Mouse (Mus musculus) kidney, postnatal 0 days (tissue): ENCODE results near the gene Pofut1. TPM values are rescaled to one million over a fixed set of nuclear protein-coding genes. Genes with fewer than 3 reads are reported as not detected.

ENCODE experiments used
- ATAC-seq: fragments of 200-750 bp; cut with Nextera tagmentation; replicated peaks from 2 replicates; pipeline ENCODE4 v1.8.0; 2017; ENCODE audit warnings: low read depth, moderate number of reproducible peaks, moderate TSS enrichment, moderate library complexity; ENCODE audit not compliant: low FRiP score
- DNase-seq: peaks from one replicate; pipeline ENCODE4 v3.0.0-alpha.2; 2016; ENCODE audit warnings: low spot score
- H3K27ac ChIP-seq: fragments of 300-500 bp; sonication (generic); 2 replicates; pipeline ENCODE4 v1.5.1; 2014; ENCODE audit warnings: mild to moderate bottlenecking
- H3K27me3 ChIP-seq: fragments of 300-500 bp; sonication (generic); 2 replicates; pipeline ENCODE4 v1.6.1; 2014; ENCODE audit warnings: low read length, mixed read lengths; ENCODE audit not compliant: insufficient read depth
- H3K36me3 ChIP-seq: fragments of 300-500 bp; sonication (generic); 2 replicates; pipeline ENCODE4 v1.6.1; 2014; ENCODE audit warnings: low read length, mixed read lengths; ENCODE audit not compliant: insufficient read depth
- H3K4me1 ChIP-seq: fragments of 300-500 bp; sonication (generic); replicated peaks from 2 replicates; pipeline ENCODE4 v1.6.1; 2014; ENCODE audit warnings: antibody characterized with exemption, low read length, mixed read lengths; ENCODE audit not compliant: insufficient read depth
- H3K4me2 ChIP-seq: fragments of 300-500 bp; sonication (generic); 2 replicates; pipeline ENCODE4 v1.6.1; 2014; ENCODE audit warnings: mild to moderate bottlenecking, low read length, moderate library complexity, mixed read lengths
- H3K4me3 ChIP-seq: fragments of 300-500 bp; sonication (generic); replicated peaks from 2 replicates; pipeline ENCODE4 v1.5.1; 2014; ENCODE audit warnings: low read depth, low read length
- H3K9ac ChIP-seq: fragments of 300-500 bp; sonication (generic); 2 replicates; pipeline ENCODE4 v1.6.1; 2014; ENCODE audit warnings: low read depth, low read length
- H3K9me3 ChIP-seq: fragments of 300-500 bp; sonication (generic); replicated peaks from 2 replicates; pipeline ENCODE4 v1.6.1; 2016; ENCODE audit warnings: low read length, inconsistent platforms, mixed read lengths
- CTCF ChIP-seq: IDR thresholded peaks from 2 replicates; pipeline ENCODE4 v1.5.1; 2016; ENCODE audit warnings: antibody characterized with exemption, low read depth, mild to moderate bottlenecking, moderate library complexity
- WGBS: fragments of 180-500 bp; shearing (Covaris S2); extraction: QIAGEN DNeasy Blood & Tissue Kit; methylation state at CpG from one replicate; pipeline ENCODE4 v1.1.7; 2014; 5-methylcytosine and 5-hydroxymethylcytosine counted together
- polyA plus RNA-seq: library from polyadenylated mRNA; unstranded; fragments of >200 nt; fragmentation: Nextera tagmentation; extraction: Ambion mirVana; gene quantifications from 2 replicates; pipeline ENCODE4 v1.2.1, GENCODE M21; 2015

Pofut1 gene
- polyA plus RNA-seq, 1 experiment from 2014 or later: 3.6 TPM

GRCm38 (mm10) chr2:153319036-153319643, 77.8 kb downstream of the Pofut1 start:
- ATAC-seq: no peak
- Histone ChIP-seq H3K27me3 (no peaks in the 10 kb centered on the region), H3K9me3 (no peaks in the 10 kb centered on the region), H3K27ac (no peak overlapping the region), H3K9ac (no peak overlapping the region), H3K4me1 (no peaks in the 10 kb centered on the region), H3K4me2 (no peak overlapping the region), H3K4me3 (no peak overlapping the region), H3K36me3 (peaks cover 32% of the 10 kb centered on the region)
- no peak for TF ChIP-seq CTCF
- 71% methylated on average over 8 of the region's 8 CpGs for WGBS
- DNase-seq: no peak

Other genes starting within 250 kb of the Pofut1 start
- 103 and 109 TPM in 2 replicates for gene Pdrg1, start 226.1 kb upstream of the Pofut1 start, polyA plus RNA-seq
- gene Xkr7, start 209.7 kb upstream of the Pofut1 start, polyA plus RNA-seq: not detected in 2 replicates
- 3.4 TPM in 2 replicates for gene Ccm2l, start 175.6 kb upstream of the Pofut1 start, polyA plus RNA-seq
- gene Hck, start 133.1 kb upstream of the Pofut1 start, polyA plus RNA-seq: 3.6 and 4.3 TPM in 2 replicates
- gene Tm9sf4, start 80.2 kb upstream of the Pofut1 start, polyA plus RNA-seq: 68.1 and 74.5 TPM in 2 replicates
- 9.3 and 10.6 TPM in 2 replicates for gene Tspyl3, start 16.1 kb upstream of the Pofut1 start, polyA plus RNA-seq
- 7.8 and 8.2 TPM in 2 replicates for gene Plagl2, start 107 bp upstream of the Pofut1 start, polyA plus RNA-seq
- gene Kif3b, start 49.9 kb downstream of the Pofut1 start, polyA plus RNA-seq: 6.0 and 6.7 TPM in 2 replicates
- 12.3 and 14.1 TPM in 2 replicates for gene Asxl1, start 104.3 kb downstream of the Pofut1 start, polyA plus RNA-seq